Mouse (Mus musculus): ENCODE results near the gene Hadh.

- TF ChIP-seq MAFK (IDR thresholded peaks at IDR 0.05; ENCODE audit: insufficient replicate concordance, low read length) (no peak), POLR2A (IDR thresholded peaks at IDR 0.05; ENCODE audit: low read depth, low read length) (no peak), GABPA (IDR thresholded peaks at IDR 0.05; ENCODE audit: insufficient replicate concordance, low read depth, low read length) (no peak), EP300 (IDR thresholded peaks at IDR 0.05; ENCODE audit: low read length) (no peak), POLR2AphosphoS2 (IDR thresholded peaks at IDR 0.05; ENCODE audit: low read depth, low read length) (no peak)
Observed at GRCm38 (mm10) chr3:131202311-131202710, 69.6 kb downstream of the Hadh start.

All from CH12.LX (cell line).